Mouse (Mus musculus) lung, adult 18-20 months (tissue): ENCODE measurements around the gene Gm20388.
"Not testable (repeated sequence)": the region's sequence is repeated elsewhere in the genome, so short reads cannot be mapped to it uniquely, and the experiment has no call there.

Experiments
- DNase-seq, 2 experiments: peaks; one replicate each; pipeline ENCODE4 v3.0.0; 2022; ENCODE audit warnings: mixed read lengths in 2 of 2

Gm20388 gene

GRCm38 (mm10) chr8:123929026-123929425 lies 4018.4 kb downstream of the Gm20388 start:
- no peak for DNase-seq

GRCm38 (mm10) chr8:123948942-123949685 lies 4038.5 kb downstream of the Gm20388 start, which contains the start of gene Nup133:
Gene Nup133, minus strand, starts transcription at chr8:123949265.
- DNase-seq: peak; percentile 99

GRCm38 (mm10) chr8:123949686-123949986 lies 4039.0 kb downstream of the Gm20388 start:
- no peak for DNase-seq

- peak; percentile 63 to 71 for DNase-seq
Observed at GRCm38 (mm10) chr8:123950077-123950802, 4039.6 kb downstream of the Gm20388 start.

- DNase-seq: no peak
Observed at GRCm38 (mm10) chr8:123953686-123954085, 4043.0 kb downstream of the Gm20388 start.

GRCm38 (mm10) chr8:123954246-123954645 lies 4043.6 kb downstream of the Gm20388 start:
- no peak for DNase-seq

GRCm38 (mm10) chr8:123958130-123958529 lies 4047.5 kb downstream of the Gm20388 start:
- DNase-seq: peak in 1 of 2 experiments; percentile 10

- no peak for DNase-seq
Observed at GRCm38 (mm10) chr8:123959473-123959872, 4048.8 kb downstream of the Gm20388 start.

- DNase-seq: no peak
Observed at GRCm38 (mm10) chr8:123960056-123960455, 4049.4 kb downstream of the Gm20388 start.

- not testable (repeated sequence) for DNase-seq
Observed at GRCm38 (mm10) chr8:123960556-123960955, 4049.9 kb downstream of the Gm20388 start.

GRCm38 (mm10) chr8:123961371-123961770 lies 4050.7 kb downstream of the Gm20388 start:
- DNase-seq: no peak

- no peak for DNase-seq
Observed at GRCm38 (mm10) chr8:123966896-123967295, 4056.3 kb downstream of the Gm20388 start.

- DNase-seq: no peak
Observed at GRCm38 (mm10) chr8:123973495-123973894, 4062.9 kb downstream of the Gm20388 start.

GRCm38 (mm10) chr8:123977499-123977898 lies 4066.9 kb downstream of the Gm20388 start:
- no peak for DNase-seq

- DNase-seq: no peak
Observed at GRCm38 (mm10) chr8:123978166-123978838, 4067.7 kb downstream of the Gm20388 start.

GRCm38 (mm10) chr8:123978926-123979325 lies 4068.3 kb downstream of the Gm20388 start:
- DNase-seq: no peak

GRCm38 (mm10) chr8:123980239-123980638 lies 4069.6 kb downstream of the Gm20388 start:
- DNase-seq: no peak

GRCm38 (mm10) chr8:123981674-123982073 lies 4071.0 kb downstream of the Gm20388 start:
- DNase-seq: no peak

- peak in 1 of 2 experiments; percentile 28 for DNase-seq
Observed at GRCm38 (mm10) chr8:123982291-123982793, 4071.7 kb downstream of the Gm20388 start.

GRCm38 (mm10) chr8:123982826-123983400 lies 4072.3 kb downstream of the Gm20388 start, which contains the start of gene Abcb10:
Gene Abcb10, minus strand, starts transcription at chr8:123983122.
- peak; percentile 95 to 96 for DNase-seq

- no peak for DNase-seq
Observed at GRCm38 (mm10) chr8:123988605-123989038, 4078.0 kb downstream of the Gm20388 start.

- no peak for DNase-seq
Observed at GRCm38 (mm10) chr8:123989128-123989527, 4078.5 kb downstream of the Gm20388 start.
